Mouse (Mus musculus) thymus, postnatal 0 days (tissue): ENCODE data around the gene Daw1. TPM values are rescaled to one million over a fixed set of nuclear protein-coding genes. Genes with fewer than 3 reads are reported as not detected.

ENCODE experiments used
- DNase-seq: peaks from one replicate; pipeline ENCODE4 v3.0.0-alpha.2; 2015; ENCODE audit warnings: low spot score
- polyA plus RNA-seq: library from polyadenylated mRNA; unstranded; fragments of >200 nt; fragmentation: Nextera tagmentation; extraction: Ambion mirVana; gene quantifications from 2 replicates; pipeline ENCODE4 v1.2.1, GENCODE M21; 2015

The Daw1 gene
- polyA plus RNA-seq, 1 experiment from 2014 or later = 0.08 TPM

GRCm38 (mm10) chr1:83187154-83187553 is 27.6 kb downstream of the Daw1 start:
- DNase-seq = peak; percentile 10

GRCm38 (mm10) chr1:83209981-83210380 is 50.4 kb downstream of the Daw1 start:
- no peak for DNase-seq

- no peak for DNase-seq
Observed at GRCm38 (mm10) chr1:83218260-83218659, 58.7 kb downstream of the Daw1 start.

DNA sequence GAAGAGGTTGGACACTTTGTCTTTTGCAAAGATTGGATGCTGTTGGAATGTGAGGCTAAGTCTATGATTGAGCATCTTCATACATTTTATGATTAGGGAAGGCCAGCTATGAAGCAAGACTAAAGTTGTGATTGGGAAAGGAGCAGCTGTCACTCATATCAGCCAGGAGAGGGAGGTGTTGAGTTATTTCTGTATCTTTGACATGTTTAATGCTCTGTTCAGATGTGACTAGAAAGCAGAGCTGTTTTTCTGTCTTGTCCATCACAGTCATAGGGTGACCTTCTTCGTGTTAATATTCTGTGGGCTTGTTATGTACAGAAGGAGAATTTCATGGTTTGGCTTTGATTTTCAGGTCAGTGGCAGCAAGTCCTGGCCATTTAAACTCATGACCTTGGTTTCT is 63.5 kb downstream of the Daw1 start:
- no peak for DNase-seq

GRCm38 (mm10) chr1:83224423-83224960 is 64.9 kb downstream of the Daw1 start:
- no peak for DNase-seq

DNA sequence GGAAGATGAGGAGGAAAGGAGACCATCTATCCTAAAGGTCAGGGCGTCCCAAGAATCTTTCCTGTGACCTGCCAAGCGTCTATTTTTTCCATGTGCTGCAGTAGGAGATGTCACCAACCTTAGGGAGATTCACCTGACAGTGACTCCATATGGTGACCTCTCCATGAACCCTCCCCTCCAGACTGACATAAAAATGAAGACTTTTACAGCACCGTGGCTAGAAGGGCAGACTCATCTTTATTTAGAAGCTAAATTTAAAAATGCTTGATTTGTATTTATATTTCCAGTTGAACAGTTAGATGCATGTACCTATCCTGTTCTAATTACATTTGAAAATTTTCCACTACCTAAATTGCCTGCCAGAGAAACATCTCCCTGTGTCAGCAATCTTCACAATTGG is 68.4 kb downstream of the Daw1 start:
- no peak for DNase-seq

- DNase-seq = no peak
Observed at GRCm38 (mm10) chr1:83248235-83248746, 88.7 kb downstream of the Daw1 start.

- DNase-seq = no peak
Observed at GRCm38 (mm10) chr1:83251746-83252145, 92.2 kb downstream of the Daw1 start.

Other genes with a start within 250 kb of the Daw1 start
- 0.27 and 0.35 TPM in 2 replicates for gene A030005L19Rik, start 246.4 kb upstream of the Daw1 start, polyA plus RNA-seq
- not detected in 2 replicates for gene A030014E15Rik, start 234.8 kb upstream of the Daw1 start, polyA plus RNA-seq
- not detected in 2 replicates for gene Gm6217, start 228.4 kb upstream of the Daw1 start, polyA plus RNA-seq
- not detected in 2 replicates for gene A030003K21Rik, start 216.4 kb upstream of the Daw1 start, polyA plus RNA-seq
- not detected in 2 replicates for gene Gm7544, start 203.7 kb upstream of the Daw1 start, polyA plus RNA-seq
- not detected in 2 replicates for gene Gm47955, start 199.5 kb upstream of the Daw1 start, polyA plus RNA-seq
- gene Gm47959, start 159.2 kb upstream of the Daw1 start, polyA plus RNA-seq = not detected in 2 replicates
- 0.09 and 0.15 TPM in 2 replicates for gene Slc19a3, start 121.3 kb upstream of the Daw1 start, polyA plus RNA-seq
- not detected in 2 replicates for gene Krtap28-10, start 117.3 kb upstream of the Daw1 start, polyA plus RNA-seq
- not detected in 2 replicates for gene Gm47969, start 114.8 kb upstream of the Daw1 start, polyA plus RNA-seq
- not detected in 2 replicates for gene A030005K14Rik, start 100.4 kb upstream of the Daw1 start, polyA plus RNA-seq
- not detected in 2 replicates for gene Krtap28-13, start 98.8 kb upstream of the Daw1 start, polyA plus RNA-seq
- 5.7 and 7.6 TPM in 2 replicates for gene Ccl20, start 43.0 kb upstream of the Daw1 start, polyA plus RNA-seq
- gene Sphkap, start 248.4 kb downstream of the Daw1 start, polyA plus RNA-seq = 0.03 and 0.17 TPM in 2 replicates